Mouse (Mus musculus) ES-Bruce4 (cell line): ENCODE data around the gene Ccdc121.

Source experiments
- EP300 ChIP-seq: IDR thresholded peaks from 2 replicates; pipeline ENCODE4 v1.6.1; 2011; ENCODE audit warnings: low read depth, low read length; ENCODE audit not compliant: insufficient read depth
- POLR2A ChIP-seq: IDR thresholded peaks from one replicate; pipeline ENCODE4 v1.8.1; 2011; ENCODE audit warnings: low read length; ENCODE audit not compliant: insufficient read depth

GRCm38 (mm10) chr1:181512430-181513129, 1.3 kb upstream of the Ccdc121 start:
- TF ChIP-seq EP300 (no peak), POLR2A (no peak)
